Mouse (Mus musculus) neural tube, embryonic 14.5 days (tissue): Measurements from ENCODE around the gene Acp4. TPM values are rescaled to one million over a fixed set of nuclear protein-coding genes. Genes with fewer than 3 reads are reported as not detected.

Experiments used
- polyA plus RNA-seq: library from polyadenylated mRNA; unstranded; fragments of >200 nt; fragmentation: Nextera tagmentation; extraction: Ambion mirVana; gene quantifications from 2 replicates; pipeline ENCODE4 v1.2.1, GENCODE M21; 2014

Gene Acp4
- polyA plus RNA-seq, 1 experiment from 2014 or later, result not detected

Other genes starting within 250 kb of the Acp4 start
- gene Klk1b26, start 245.2 kb downstream of the Acp4 start, polyA plus RNA-seq, result not detected in 2 replicates
- gene Klk1b27, start 205.1 kb downstream of the Acp4 start, polyA plus RNA-seq, result not detected in 2 replicates
- gene Klk1b21, start 155.1 kb downstream of the Acp4 start, polyA plus RNA-seq, result not detected in 2 replicates
- not detected in 2 replicates for gene Klk1b22, start 144.7 kb downstream of the Acp4 start, polyA plus RNA-seq
- not detected in 2 replicates for gene Klk1b16, start 120.6 kb downstream of the Acp4 start, polyA plus RNA-seq
- not detected in 2 replicates for gene Klk1b24, start 69.1 kb downstream of the Acp4 start, polyA plus RNA-seq
- not detected in 2 replicates for gene Klk1b3, start 59.2 kb downstream of the Acp4 start, polyA plus RNA-seq
- gene Klk1b4, start 49.9 kb downstream of the Acp4 start, polyA plus RNA-seq, result not detected in 2 replicates
- not detected in 2 replicates for gene Klk1b5, start 41.4 kb downstream of the Acp4 start, polyA plus RNA-seq
- gene Klk1, start 32.0 kb downstream of the Acp4 start, polyA plus RNA-seq, result not detected in 2 replicates
- not detected in 2 replicates for gene Gm36864, start 21.2 kb downstream of the Acp4 start, polyA plus RNA-seq
- gene 1700028J19Rik, start 10.7 kb downstream of the Acp4 start, polyA plus RNA-seq, result 1.5 and 1.6 TPM in 2 replicates
- 164 and 180 TPM in 2 replicates for gene 2410002F23Rik, start 10.7 kb downstream of the Acp4 start, polyA plus RNA-seq
- gene Gm15517, start 4.1 kb upstream of the Acp4 start, polyA plus RNA-seq, result not detected in 2 replicates
- 2.8 and 4.6 TPM in 2 replicates for gene Clec11a, start 49.5 kb upstream of the Acp4 start, polyA plus RNA-seq
- gene Shank1, start 52.9 kb upstream of the Acp4 start, polyA plus RNA-seq, result 39.9 and 62.7 TPM in 2 replicates
- gene Syt3, start 126.7 kb upstream of the Acp4 start, polyA plus RNA-seq, result 52.7 and 68.4 TPM in 2 replicates
- gene 1700008O03Rik, start 128.4 kb upstream of the Acp4 start, polyA plus RNA-seq, result 2.0 and 2.6 TPM in 2 replicates
- gene Lrrc4b, start 171.6 kb upstream of the Acp4 start, polyA plus RNA-seq, result 21.9 and 28.1 TPM in 2 replicates
- gene Aspdh, start 208.0 kb upstream of the Acp4 start, polyA plus RNA-seq, result 3.3 and 5.2 TPM in 2 replicates
- gene Josd2, start 210.6 kb upstream of the Acp4 start, polyA plus RNA-seq, result 26.9 and 33.4 TPM in 2 replicates
- 153 and 162 TPM in 2 replicates for gene Emc10, start 239.2 kb upstream of the Acp4 start, polyA plus RNA-seq
- gene Fam71e1, start 239.2 kb upstream of the Acp4 start, polyA plus RNA-seq, result 19.5 and 24.9 TPM in 2 replicates